Mouse (Mus musculus): Measurements from ENCODE around the gene Pcp4l1. TPM values are rescaled to one million over a fixed set of nuclear protein-coding genes. Genes with fewer than 3 reads are reported as not detected.
A peak's percentile ranks its signal among the peaks of the same experiment; 100 is the strongest.

Gene Pcp4l1
- polyA plus RNA-seq, 1 experiment from 2014 or later: 44.1 TPM

DNA sequence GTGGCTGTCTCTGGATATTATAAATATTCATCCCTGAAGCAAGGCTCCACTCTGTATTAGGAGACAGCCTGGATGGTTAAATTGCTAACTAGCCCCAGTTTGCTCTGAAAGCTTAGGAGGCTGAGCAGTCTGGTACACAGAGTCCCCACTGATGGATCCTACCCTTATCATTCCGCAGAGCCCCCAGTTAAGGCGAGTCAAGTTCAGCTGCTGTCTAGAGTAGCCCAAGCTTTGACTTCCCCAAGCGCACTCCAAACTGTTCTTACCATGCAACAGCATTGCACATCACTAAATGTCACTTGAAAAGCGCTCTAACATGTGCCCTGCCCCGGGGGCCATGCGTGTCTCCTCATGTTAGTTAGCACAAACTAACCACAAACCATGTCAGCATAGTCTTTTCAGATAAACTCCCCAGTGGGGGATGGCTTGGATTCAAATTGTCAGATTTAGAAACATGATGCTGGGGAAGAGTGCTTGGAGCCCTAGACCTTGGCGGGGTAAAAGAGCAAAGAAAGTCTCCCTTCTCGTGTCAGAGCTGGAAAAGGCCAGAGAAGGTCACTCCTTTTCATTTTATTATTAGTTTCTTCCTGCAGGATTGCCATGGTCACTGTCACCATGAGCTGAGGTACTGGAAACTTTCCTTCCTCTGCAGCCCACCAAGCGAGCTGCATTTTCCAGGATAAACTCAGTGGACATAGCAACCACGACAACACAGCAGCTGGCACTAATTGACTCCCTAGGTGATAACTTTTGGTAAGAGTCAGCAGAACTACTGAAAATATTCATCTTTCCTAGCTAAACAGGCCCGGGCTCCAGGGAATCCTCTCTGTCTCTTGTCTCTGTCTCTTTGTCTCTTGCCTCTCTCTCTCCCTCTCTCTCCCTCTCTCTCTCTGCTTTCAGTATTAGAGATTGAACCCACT lies 1.9 kb downstream of the Pcp4l1 start:
- 0 out of 2 replicates have a peak, but pooled peaks have one; percentile 7 for ATAC-seq (ENCODE audit: low FRiP score)
- Histone ChIP-seq H3K27me3 (peaks cover 72% of the 10 kb centered on the region), H3K36me3 (no peaks in the 10 kb centered on the region), H3K4me2 (peak overlapping the region; percentile 54), H3K9ac (no peak overlapping the region), H3K4me3 (peak overlapping the region; percentile 63), H3K4me1 (replicated peaks) (peaks cover 47% of the 10 kb centered on the region), H3K27ac (peak overlapping the region; percentile 72), H3K9me3 (no peaks in the 10 kb centered on the region)
- WGBS: 24% methylated on average over 11 of the region's 11 CpGs

DNA sequence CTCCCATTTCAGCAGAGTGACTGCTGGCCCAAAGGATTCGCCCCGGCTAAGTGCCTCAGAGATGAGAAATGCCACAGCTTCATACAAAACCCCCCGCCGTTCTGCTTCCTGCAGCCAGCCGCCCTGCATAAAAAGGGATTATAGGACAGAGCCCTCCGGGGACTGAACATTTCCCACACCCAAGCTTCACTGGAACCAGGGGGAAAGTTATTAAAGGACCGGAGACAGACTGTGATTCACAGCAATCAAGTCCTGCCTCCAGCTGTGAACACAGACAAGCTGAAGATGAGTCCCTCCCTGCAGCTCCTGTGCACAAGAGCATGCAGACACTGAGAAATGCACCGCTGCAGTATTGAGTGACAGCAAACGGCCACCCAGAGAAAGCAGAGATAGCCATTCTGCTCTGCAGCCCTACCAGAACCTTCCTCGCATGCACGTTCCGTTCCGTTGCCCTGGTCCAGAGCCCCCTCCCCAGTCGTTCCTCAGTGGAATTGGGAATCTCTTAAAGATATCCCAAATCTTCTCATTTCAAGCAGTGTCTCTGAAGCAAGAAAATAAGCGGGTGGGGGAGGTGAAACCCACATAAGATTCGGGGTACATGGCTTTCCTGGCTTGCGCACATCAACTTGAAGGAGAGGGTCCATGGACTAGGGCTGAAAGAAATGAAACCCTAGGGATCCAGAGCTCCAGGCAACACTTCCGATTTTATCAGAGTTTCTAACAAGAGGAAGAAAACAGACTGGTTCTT lies 2.8 kb downstream of the Pcp4l1 start:
- H3K36me3 ChIP-seq: no peaks in the 10 kb centered on the region
- H3K27ac ChIP-seq: peak overlapping the region; percentile 72
- H3K27me3 ChIP-seq: peaks cover 65% of the 10 kb centered on the region
- ATAC-seq (ENCODE audit: low FRiP score): 0 out of 2 replicates have a peak, but pooled peaks have one; percentile 10
- H3K4me3 ChIP-seq: peak overlapping the region; percentile 63
- H3K9me3 ChIP-seq: no peaks in the 10 kb centered on the region
- WGBS: 3% methylated on average over 18 of the region's 18 CpGs
- H3K9ac ChIP-seq: peak overlapping the region; percentile 31
- H3K4me2 ChIP-seq: peak overlapping the region; percentile 54
- H3K4me1 ChIP-seq (replicated peaks): peaks cover 55% of the 10 kb centered on the region

DNA sequence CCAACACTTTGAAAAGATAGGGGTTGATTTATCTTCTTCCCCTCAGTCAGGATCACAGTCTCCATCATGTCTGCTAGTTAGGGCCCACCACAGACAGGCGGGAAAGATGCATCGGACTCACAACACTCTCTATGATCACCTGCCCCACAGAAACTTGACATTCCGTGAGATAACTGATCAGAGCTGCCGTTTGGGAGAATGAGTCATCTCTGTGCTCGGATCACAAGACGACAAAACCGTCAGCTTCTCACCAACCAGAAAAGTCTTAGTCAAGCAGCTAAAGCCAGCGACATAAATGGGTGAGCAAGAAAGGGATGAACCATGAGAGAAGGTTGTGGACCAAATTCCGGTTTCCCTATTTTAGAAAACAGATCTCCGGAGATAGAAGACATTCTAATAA lies 3.8 kb downstream of the Pcp4l1 start:
- Histone ChIP-seq H3K4me3 (no peak overlapping the region), H3K9ac (no peak overlapping the region), H3K27ac (peak overlapping the region; percentile 72; the same call in 1 of the 2 replicates), H3K36me3 (no peaks in the 10 kb centered on the region), H3K9me3 (no peaks in the 10 kb centered on the region), H3K4me2 (no peak overlapping the region), H3K4me1 (replicated peaks) (peaks cover 58% of the 10 kb centered on the region), H3K27me3 (peaks cover 57% of the 10 kb centered on the region)
- 53% methylated on average over 10 of the region's 10 CpGs for WGBS
- ATAC-seq (ENCODE audit: low FRiP score): no peak

GRCm38 (mm10) chr1:171190832-171191231 lies 5.2 kb downstream of the Pcp4l1 start:
- Histone ChIP-seq H3K4me1 (replicated peaks) (peaks cover 53% of the 10 kb centered on the region), H3K36me3 (no peaks in the 10 kb centered on the region), H3K4me3 (no peak overlapping the region), H3K9ac (no peak overlapping the region), H3K27me3 (peaks cover 44% of the 10 kb centered on the region), H3K9me3 (no peaks in the 10 kb centered on the region), H3K4me2 (no peak overlapping the region), H3K27ac (no peak overlapping the region)
- 96% methylated on average over 9 of the region's 9 CpGs for WGBS
- ATAC-seq (ENCODE audit: low FRiP score): no peak

DNA sequence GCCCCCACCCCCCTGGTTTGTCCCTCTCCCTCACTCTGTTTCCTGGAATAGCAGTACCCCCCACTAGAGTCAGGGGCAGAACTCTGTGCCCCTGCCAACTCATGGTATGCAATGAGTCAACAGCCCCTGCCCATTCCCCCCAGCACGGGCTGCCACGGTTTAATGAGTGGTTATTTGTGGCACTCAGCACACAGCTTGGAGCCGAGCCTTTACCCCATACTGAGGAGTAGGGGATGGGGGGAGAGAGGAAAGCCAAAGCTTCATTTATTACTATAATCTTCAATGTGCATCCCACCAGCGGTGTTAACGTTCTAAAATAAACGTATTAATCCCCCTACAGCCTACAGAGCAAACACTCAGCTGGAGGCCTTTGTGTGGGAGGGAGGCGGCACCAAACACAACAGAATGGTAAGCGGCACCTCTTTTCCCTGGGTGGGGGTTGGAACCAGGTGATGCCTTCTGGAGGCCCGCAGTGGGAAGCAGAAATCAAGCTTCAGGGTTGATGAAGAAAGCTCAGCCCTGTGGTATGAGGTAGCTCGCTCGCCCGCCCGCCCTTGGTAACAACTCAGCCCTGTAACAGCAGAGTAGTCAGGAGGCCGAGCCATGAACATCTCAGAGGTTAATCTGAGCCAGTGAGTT lies 6.5 kb downstream of the Pcp4l1 start:
- peaks cover 42% of the 10 kb centered on the region for H3K4me1 ChIP-seq (replicated peaks)
- peaks cover 31% of the 10 kb centered on the region for H3K27me3 ChIP-seq
- H3K4me3 ChIP-seq: no peak overlapping the region
- H3K36me3 ChIP-seq: no peaks in the 10 kb centered on the region
- H3K9me3 ChIP-seq: no peaks in the 10 kb centered on the region
- H3K27ac ChIP-seq: peak overlapping the region; percentile 53; the same call in 1 of the 2 replicates
- H3K4me2 ChIP-seq: no peak overlapping the region
- ATAC-seq (ENCODE audit: low FRiP score): 0 out of 2 replicates have a peak, but pooled peaks have one; percentile 33
- 31% methylated on average over 14 of the region's 14 CpGs for WGBS
- H3K9ac ChIP-seq: no peak overlapping the region

GRCm38 (mm10) chr1:171189046-171189445 lies 7.0 kb downstream of the Pcp4l1 start:
- Histone ChIP-seq H3K27ac (peak overlapping the region; percentile 53; the same call in 1 of the 2 replicates), H3K4me3 (no peak overlapping the region), H3K9me3 (no peaks in the 10 kb centered on the region), H3K36me3 (no peaks in the 10 kb centered on the region), H3K4me1 (replicated peaks) (peaks cover 36% of the 10 kb centered on the region), H3K9ac (no peak overlapping the region), H3K4me2 (no peak overlapping the region), H3K27me3 (peaks cover 26% of the 10 kb centered on the region)
- WGBS: 14% methylated on average over 8 of the region's 8 CpGs
- ATAC-seq (ENCODE audit: low FRiP score): no peak

GRCm38 (mm10) chr1:171187851-171188700 lies 8.0 kb downstream of the Pcp4l1 start:
- Histone ChIP-seq H3K9ac (no peak overlapping the region), H3K36me3 (no peaks in the 10 kb centered on the region), H3K4me2 (peak overlapping the region; percentile 25; the same call in 1 of the 2 replicates), H3K4me3 (no peak overlapping the region), H3K4me1 (replicated peaks) (peaks cover 27% of the 10 kb centered on the region), H3K27ac (peak overlapping the region; percentile 2; the same call in 1 of the 2 replicates), H3K27me3 (peaks cover 18% of the 10 kb centered on the region), H3K9me3 (no peaks in the 10 kb centered on the region)
- no peak for ATAC-seq (ENCODE audit: low FRiP score)
- 24% methylated on average over 13 of the region's 13 CpGs for WGBS

GRCm38 (mm10) chr1:171185655-171186054 lies 10.4 kb downstream of the Pcp4l1 start:
- Histone ChIP-seq H3K4me2 (no peak overlapping the region), H3K27ac (no peak overlapping the region), H3K27me3 (peaks cover under 1% of the 10 kb centered on the region; the same call in 1 of the 2 replicates), H3K9ac (no peak overlapping the region), H3K36me3 (no peaks in the 10 kb centered on the region), H3K9me3 (no peaks in the 10 kb centered on the region), H3K4me1 (replicated peaks) (peaks cover 19% of the 10 kb centered on the region), H3K4me3 (no peak overlapping the region)
- 67% methylated on average over 8 of the region's 8 CpGs for WGBS
- ATAC-seq (ENCODE audit: low FRiP score): no peak

DNA sequence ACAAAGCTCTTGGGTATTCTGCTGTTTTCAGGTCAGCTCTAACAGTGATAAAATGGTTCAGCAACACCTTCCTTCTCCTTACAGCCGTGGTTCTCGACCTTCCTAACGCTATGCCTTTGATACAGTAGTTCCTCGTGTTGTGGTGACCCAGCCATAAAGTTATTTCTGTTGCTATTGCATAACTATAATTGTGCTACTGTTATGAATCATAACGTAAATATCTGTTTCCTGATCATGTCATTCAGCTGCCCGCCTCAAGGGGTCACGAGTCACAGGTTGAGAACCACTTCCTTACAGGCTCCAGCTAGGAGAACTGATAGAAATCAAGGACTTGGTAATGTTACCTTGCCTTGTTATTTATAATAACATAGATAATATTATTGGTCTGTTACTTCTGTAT lies 11.8 kb downstream of the Pcp4l1 start:
- H3K9ac ChIP-seq: no peak overlapping the region
- no peak overlapping the region for H3K4me2 ChIP-seq
- no peak overlapping the region for H3K27ac ChIP-seq
- H3K9me3 ChIP-seq: no peaks in the 10 kb centered on the region
- H3K27me3 ChIP-seq: no peaks in the 10 kb centered on the region
- peaks cover 12% of the 10 kb centered on the region for H3K4me1 ChIP-seq (replicated peaks)
- no peaks in the 10 kb centered on the region for H3K36me3 ChIP-seq
- ATAC-seq (ENCODE audit: low FRiP score): no peak
- 81% methylated on average over 7 of the region's 7 CpGs for WGBS
- H3K4me3 ChIP-seq: no peak overlapping the region

- WGBS: 75% methylated on average over 3 of the region's 3 CpGs
- Histone ChIP-seq H3K36me3 (no peaks in the 10 kb centered on the region), H3K27me3 (no peaks in the 10 kb centered on the region), H3K4me2 (no peak overlapping the region), H3K9ac (no peak overlapping the region), H3K4me1 (replicated peaks) (peaks cover 6% of the 10 kb centered on the region; the same call in 1 of the 2 replicates), H3K9me3 (no peaks in the 10 kb centered on the region), H3K27ac (no peak overlapping the region), H3K4me3 (no peak overlapping the region)
- ATAC-seq (ENCODE audit: low FRiP score): no peak
These were observed 12.4 kb downstream of the Pcp4l1 start for GRCm38 (mm10) chr1:171183620-171184019.

- no peak overlapping the region for H3K27ac ChIP-seq
- 77% methylated on average over 3 of the region's 3 CpGs for WGBS
- H3K27me3 ChIP-seq: no peaks in the 10 kb centered on the region
- no peaks in the 10 kb centered on the region for H3K36me3 ChIP-seq
- peaks cover under 1% of the 10 kb centered on the region; the same call in 1 of the 2 replicates for H3K4me1 ChIP-seq (replicated peaks)
- no peak overlapping the region for H3K9ac ChIP-seq
- no peaks in the 10 kb centered on the region for H3K9me3 ChIP-seq
- H3K4me3 ChIP-seq: no peak overlapping the region
- no peak for ATAC-seq (ENCODE audit: low FRiP score)
- no peak overlapping the region for H3K4me2 ChIP-seq
These were observed 13.0 kb downstream of the Pcp4l1 start for GRCm38 (mm10) chr1:171183025-171183424.
